Mouse (Mus musculus) cerebellum, adult 11 months (tissue): ENCODE results near the gene Pcyt1b.

Experiments used
- DNase-seq: peaks from one replicate; pipeline ENCODE4 v3.0.0; 2022

Gene Pcyt1b

GRCm38 (mm10) chrX:93654218-93655002 is at the start of gene Pcyt1b:
TSS of gene Pcyt1b (plus strand) at chrX:93654863.
- no peak for DNase-seq

- DNase-seq: no peak
Measured at GRCm38 (mm10) chrX:93630256-93630655, 24.4 kb upstream of the Pcyt1b start.

GRCm38 (mm10) chrX:93631657-93632449 is 22.8 kb upstream of the Pcyt1b start, which contains the start of gene Pola1:
TSS of gene Pola1 (minus strand) at chrX:93632155.
- peak; percentile 88 for DNase-seq

- DNase-seq: no peak
Measured at GRCm38 (mm10) chrX:93634861-93635375, 19.7 kb upstream of the Pcyt1b start.

GRCm38 (mm10) chrX:93643600-93643999 is 11.1 kb upstream of the Pcyt1b start:
- DNase-seq: no peak

GRCm38 (mm10) chrX:93644022-93644421 is 10.6 kb upstream of the Pcyt1b start:
- DNase-seq: no peak

GRCm38 (mm10) chrX:93650738-93651137 is 3.9 kb upstream of the Pcyt1b start:
- no peak for DNase-seq

- no peak for DNase-seq
Measured at GRCm38 (mm10) chrX:93655153-93655552, 490 bp downstream of the Pcyt1b start.

GRCm38 (mm10) chrX:93663919-93664586 is 9.4 kb downstream of the Pcyt1b start:
- DNase-seq: no peak

GRCm38 (mm10) chrX:93664787-93665186 is 10.1 kb downstream of the Pcyt1b start:
- DNase-seq: no peak

- no peak for DNase-seq
Measured at GRCm38 (mm10) chrX:93674432-93674831, 19.8 kb downstream of the Pcyt1b start.

- peak; percentile 45 for DNase-seq
Measured at GRCm38 (mm10) chrX:93674836-93675795, 20.5 kb downstream of the Pcyt1b start.

GRCm38 (mm10) chrX:93676228-93676627 is 21.6 kb downstream of the Pcyt1b start:
- no peak for DNase-seq

GRCm38 (mm10) chrX:93689287-93689686 is 34.6 kb downstream of the Pcyt1b start:
- no peak for DNase-seq

GRCm38 (mm10) chrX:93690672-93691071 is 36.0 kb downstream of the Pcyt1b start:
- no peak for DNase-seq

GRCm38 (mm10) chrX:93697596-93697995 is 42.9 kb downstream of the Pcyt1b start:
- DNase-seq: no peak

- DNase-seq: peak; percentile 39
Measured at GRCm38 (mm10) chrX:93700528-93701225, 46.0 kb downstream of the Pcyt1b start.

- DNase-seq: no peak
Measured at GRCm38 (mm10) chrX:93712566-93712965, 57.9 kb downstream of the Pcyt1b start.

GRCm38 (mm10) chrX:93729529-93729928 is 74.9 kb downstream of the Pcyt1b start:
- DNase-seq: no peak

GRCm38 (mm10) chrX:93730854-93731253 is 76.2 kb downstream of the Pcyt1b start:
- no peak for DNase-seq

- DNase-seq: no peak
Measured at GRCm38 (mm10) chrX:93732407-93732806, 77.7 kb downstream of the Pcyt1b start.
